Mouse (Mus musculus): ENCODE data around the gene Hnrnpm. TPM values are rescaled to one million over a fixed set of nuclear protein-coding genes. Genes with fewer than 3 reads are reported as not detected.
"Not testable (repeated sequence)": the region's sequence is repeated elsewhere in the genome, so short reads cannot be mapped to it uniquely, and the experiment has no call there.

Hnrnpm gene
- polyA plus RNA-seq (2015; fragmentation: Nextera tagmentation; extraction: Ambion mirVana), result 180 and 183 TPM in 2 replicates

GRCm38 (mm10) chr17:33686760-33687159 lies at the start of gene Hnrnpm:
TSS of gene Hnrnpm (minus strand) at chr17:33686860.
- Histone ChIP-seq H3K36me3 (0 out of 2 replicates have a peak, but pooled peaks cover 1% of the 10 kb centered on the region), H3K4me3 (peak within 1 kb of the TSS; percentile 97), H3K27ac (peak within 1 kb of the TSS; percentile 97), H3K4me1 (replicated peaks) (peaks cover 27% of the 10 kb centered on the region), H3K9me3 (replicated peaks) (no peaks in the 10 kb centered on the region), H3K4me2 (peak within 1 kb of the TSS; percentile 85), H3K9ac (peak within 1 kb of the TSS; percentile 99; the same call in 1 of the 2 replicates), H3K27me3 (no peaks in the 10 kb centered on the region)
- 93% methylated on average over 1 of the region's 1 CpGs for WGBS
- no peak for ATAC-seq (replicated peaks; ENCODE audit: insufficient number of reproducible peaks, insufficient read depth, low FRiP score, low read depth)

GRCm38 (mm10) chr17:33733526-33733925 lies 46.9 kb upstream of the Hnrnpm start:
- not testable (repeated sequence) for H3K4me3 ChIP-seq; H3K4me2 ChIP-seq; H3K9ac ChIP-seq; H3K27me3 ChIP-seq; ATAC-seq (replicated peaks; ENCODE audit: insufficient number of reproducible peaks, insufficient read depth, low FRiP score, low read depth); H3K9me3 ChIP-seq (replicated peaks); H3K4me1 ChIP-seq (replicated peaks); H3K27ac ChIP-seq; H3K36me3 ChIP-seq
- WGBS, result 42% methylated on average over 10 of the region's 10 CpGs

DNA sequence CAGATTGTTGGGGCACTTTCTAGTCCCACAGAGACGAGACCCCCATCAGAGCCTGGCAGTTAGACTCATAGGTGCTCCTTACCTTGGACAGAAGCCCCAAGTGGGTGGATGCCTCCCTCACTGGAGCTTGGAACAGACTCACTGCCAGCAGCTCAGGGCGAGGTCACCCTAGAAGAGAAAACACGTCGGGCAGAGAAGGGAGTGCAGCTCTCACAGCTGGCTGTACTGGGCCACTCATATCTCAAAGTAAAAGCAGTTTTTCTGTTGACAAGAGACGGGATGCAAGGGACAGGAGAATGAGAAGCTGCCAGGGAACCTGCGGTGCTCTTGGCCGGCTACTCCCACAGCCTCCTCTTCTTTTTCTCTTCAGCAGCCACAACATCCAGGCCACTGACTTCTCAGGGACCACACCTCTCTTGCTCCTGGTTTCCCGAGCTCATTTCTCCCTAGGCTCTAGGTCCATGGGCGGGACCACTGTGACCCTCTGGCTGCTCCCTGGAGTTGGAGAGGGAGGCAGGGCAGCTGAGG lies 46.0 kb upstream of the Hnrnpm start:
- not testable (repeated sequence) for ATAC-seq (replicated peaks; ENCODE audit: insufficient number of reproducible peaks, insufficient read depth, low FRiP score, low read depth); H3K9me3 ChIP-seq (replicated peaks); H3K4me2 ChIP-seq; H3K4me3 ChIP-seq; H3K27me3 ChIP-seq; H3K4me1 ChIP-seq (replicated peaks); H3K36me3 ChIP-seq; H3K27ac ChIP-seq; H3K9ac ChIP-seq
- WGBS, result 43% methylated on average over 9 of the region's 9 CpGs

- Histone ChIP-seq H3K9me3 (replicated peaks) (no peaks in the 10 kb centered on the region), H3K36me3 (no peaks in the 10 kb centered on the region), H3K27me3 (no peaks in the 10 kb centered on the region), H3K27ac (no peak overlapping the region), H3K9ac (no peak overlapping the region), H3K4me1 (replicated peaks) (no peaks in the 10 kb centered on the region), H3K4me3 (no peak overlapping the region), H3K4me2 (no peak overlapping the region)
- ATAC-seq (replicated peaks; ENCODE audit: insufficient number of reproducible peaks, insufficient read depth, low FRiP score, low read depth), result no peak
- WGBS, result 51% methylated on average over 2 of the region's 2 CpGs
Measured at GRCm38 (mm10) chr17:33729215-33729614, 42.6 kb upstream of the Hnrnpm start.

- H3K4me1 ChIP-seq (replicated peaks), result no peaks in the 10 kb centered on the region
- no peaks in the 10 kb centered on the region for H3K9me3 ChIP-seq (replicated peaks)
- no peaks in the 10 kb centered on the region for H3K36me3 ChIP-seq
- no peaks in the 10 kb centered on the region for H3K27me3 ChIP-seq
- ATAC-seq (replicated peaks; ENCODE audit: insufficient number of reproducible peaks, insufficient read depth, low FRiP score, low read depth), result no peak
- no peak overlapping the region for H3K9ac ChIP-seq
- no peak overlapping the region for H3K4me2 ChIP-seq
- 76% methylated on average over 2 of the region's 2 CpGs for WGBS
- no peak overlapping the region for H3K4me3 ChIP-seq
- no peak overlapping the region for H3K27ac ChIP-seq
Measured at GRCm38 (mm10) chr17:33728396-33728795, 41.7 kb upstream of the Hnrnpm start.

DNA sequence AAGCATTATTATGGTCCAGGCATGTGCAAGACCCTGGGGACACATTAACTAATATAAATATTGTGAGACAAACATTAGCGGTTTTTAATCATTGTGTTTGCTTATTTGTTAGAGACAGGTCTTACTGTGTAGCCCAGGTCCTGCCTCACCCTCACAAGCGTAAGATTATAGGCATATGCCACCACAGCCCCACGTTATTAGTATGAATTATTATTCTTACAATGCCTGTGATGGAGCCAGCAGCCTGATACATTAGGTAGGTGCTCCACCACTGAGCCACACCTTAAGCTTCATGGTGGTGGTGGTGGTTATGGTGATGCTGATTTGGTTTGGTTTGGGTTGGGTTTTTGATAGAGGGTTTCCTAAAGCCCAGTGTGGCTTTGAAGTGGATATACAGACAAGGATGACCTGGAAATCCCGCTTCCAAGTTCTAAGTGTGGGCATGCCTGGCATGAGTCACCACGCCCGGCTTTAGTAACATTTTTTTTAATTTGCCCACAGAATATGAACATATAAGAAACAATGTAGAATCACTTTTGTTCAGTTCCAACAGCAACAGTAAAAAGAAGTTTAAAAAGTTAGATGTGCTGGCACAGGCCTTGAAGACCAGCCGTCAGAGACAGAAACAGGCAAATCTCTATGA lies 33.2 kb upstream of the Hnrnpm start:
- no peak for ATAC-seq (replicated peaks; ENCODE audit: insufficient number of reproducible peaks, insufficient read depth, low FRiP score, low read depth)
- Histone ChIP-seq H3K4me1 (replicated peaks) (no peaks in the 10 kb centered on the region), H3K36me3 (no peaks in the 10 kb centered on the region), H3K27ac (no peak overlapping the region), H3K4me2 (no peak overlapping the region), H3K27me3 (no peaks in the 10 kb centered on the region), H3K9ac (no peak overlapping the region), H3K9me3 (replicated peaks) (no peaks in the 10 kb centered on the region), H3K4me3 (no peak overlapping the region)
- WGBS, result 90% methylated on average over 7 of the region's 7 CpGs

- WGBS, result 46% methylated on average over 10 of the region's 10 CpGs
- Histone ChIP-seq H3K27ac (no peak overlapping the region), H3K4me2 (peak overlapping the region; percentile 70), H3K9ac (no peak overlapping the region), H3K4me1 (replicated peaks) (no peaks in the 10 kb centered on the region), H3K4me3 (peak overlapping the region; percentile 68), H3K9me3 (replicated peaks) (no peaks in the 10 kb centered on the region), H3K27me3 (no peaks in the 10 kb centered on the region), H3K36me3 (no peaks in the 10 kb centered on the region)
- ATAC-seq (replicated peaks; ENCODE audit: insufficient number of reproducible peaks, insufficient read depth, low FRiP score, low read depth), result no peak
Measured at GRCm38 (mm10) chr17:33718944-33719725, 32.5 kb upstream of the Hnrnpm start.

DNA sequence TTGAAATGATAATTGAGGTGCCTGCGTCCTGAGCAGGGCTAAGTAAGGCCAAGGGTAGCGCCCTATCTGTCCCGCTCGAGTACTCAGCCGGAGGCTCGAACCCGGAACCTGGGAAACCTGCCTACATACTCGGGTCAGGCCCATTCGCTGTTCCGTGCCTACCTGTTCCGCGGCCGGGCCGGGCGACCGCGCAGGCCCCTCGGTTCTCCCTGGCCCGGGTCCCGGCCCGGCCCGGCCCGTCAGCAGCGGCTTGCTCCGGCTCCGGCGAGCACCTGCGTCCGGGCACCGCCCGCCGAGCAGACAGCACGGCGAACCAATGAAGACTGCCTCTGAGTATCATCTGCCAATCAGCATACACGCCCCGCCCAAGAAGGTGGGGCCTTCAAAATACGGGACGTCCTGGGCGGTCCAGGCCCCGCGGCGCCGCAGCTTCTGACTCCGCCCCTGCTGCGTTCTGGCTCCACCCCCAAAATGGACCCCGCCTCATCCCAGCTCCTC lies 31.8 kb upstream of the Hnrnpm start, which contains the start of gene March2:
TSS of gene March2 (minus strand) at position 287 of the 498 bp plus-strand sequence.
- no peaks in the 10 kb centered on the region for H3K36me3 ChIP-seq
- peaks cover under 1% of the 10 kb centered on the region; the same call in 1 of the 2 replicates for H3K4me1 ChIP-seq (replicated peaks)
- H3K9ac ChIP-seq, result peak within 1 kb of the TSS; percentile 78
- peak; percentile 100 for ATAC-seq (replicated peaks; ENCODE audit: insufficient number of reproducible peaks, insufficient read depth, low FRiP score, low read depth)
- H3K4me3 ChIP-seq, result peak within 1 kb of the TSS; percentile 68
- H3K9me3 ChIP-seq (replicated peaks), result no peaks in the 10 kb centered on the region
- no peak within 1 kb of the TSS for H3K27ac ChIP-seq
- no peaks in the 10 kb centered on the region for H3K27me3 ChIP-seq
- WGBS, result under 1% methylated on average over 46 of the region's 46 CpGs
- peak within 1 kb of the TSS; percentile 70 for H3K4me2 ChIP-seq

- Histone ChIP-seq H3K9ac (peak overlapping the region; percentile 78), H3K36me3 (no peaks in the 10 kb centered on the region), H3K4me3 (peak overlapping the region; percentile 68), H3K9me3 (replicated peaks) (no peaks in the 10 kb centered on the region), H3K27me3 (no peaks in the 10 kb centered on the region), H3K4me2 (peak overlapping the region; percentile 70), H3K27ac (no peak overlapping the region), H3K4me1 (replicated peaks) (peaks cover 3% of the 10 kb centered on the region; the same call in 1 of the 2 replicates)
- WGBS, result 9% methylated on average over 8 of the region's 8 CpGs
- no peak for ATAC-seq (replicated peaks; ENCODE audit: insufficient number of reproducible peaks, insufficient read depth, low FRiP score, low read depth)
Measured at GRCm38 (mm10) chr17:33717982-33718381, 31.3 kb upstream of the Hnrnpm start.

GRCm38 (mm10) chr17:33717246-33717645 lies 30.6 kb upstream of the Hnrnpm start:
- Histone ChIP-seq H3K9me3 (replicated peaks) (no peaks in the 10 kb centered on the region), H3K27me3 (no peaks in the 10 kb centered on the region), H3K9ac (no peak overlapping the region), H3K4me1 (replicated peaks) (peaks cover 3% of the 10 kb centered on the region; the same call in 1 of the 2 replicates), H3K27ac (no peak overlapping the region), H3K4me2 (no peak overlapping the region), H3K4me3 (no peak overlapping the region), H3K36me3 (no peaks in the 10 kb centered on the region)
- WGBS, result 91% methylated on average over 1 of the region's 1 CpGs
- ATAC-seq (replicated peaks; ENCODE audit: insufficient number of reproducible peaks, insufficient read depth, low FRiP score, low read depth), result no peak

GRCm38 (mm10) chr17:33714779-33715178 lies 28.1 kb upstream of the Hnrnpm start:
- no peaks in the 10 kb centered on the region for H3K27me3 ChIP-seq
- peaks cover 3% of the 10 kb centered on the region; the same call in 1 of the 2 replicates for H3K4me1 ChIP-seq (replicated peaks)
- no peak overlapping the region for H3K9ac ChIP-seq
- no peak overlapping the region for H3K4me3 ChIP-seq
- H3K36me3 ChIP-seq, result no peaks in the 10 kb centered on the region; the same call in 1 of the 2 replicates
- no peak overlapping the region for H3K4me2 ChIP-seq
- WGBS, result 58% methylated on average over 1 of the region's 1 CpGs
- H3K27ac ChIP-seq, result no peak overlapping the region
- no peak for ATAC-seq (replicated peaks; ENCODE audit: insufficient number of reproducible peaks, insufficient read depth, low FRiP score, low read depth)
- no peaks in the 10 kb centered on the region for H3K9me3 ChIP-seq (replicated peaks)
